Mouse (Mus musculus) adrenal gland (tissue): ENCODE data around the gene Rmdn3.

Experiments used
- intact Hi-C: fragments of 180-260 bp; cut with DNase I; formaldehyde crosslinking; loops from one replicate; pipeline ENCODE4 v1.15.1; 2025

Rmdn3 gene

DNA sequence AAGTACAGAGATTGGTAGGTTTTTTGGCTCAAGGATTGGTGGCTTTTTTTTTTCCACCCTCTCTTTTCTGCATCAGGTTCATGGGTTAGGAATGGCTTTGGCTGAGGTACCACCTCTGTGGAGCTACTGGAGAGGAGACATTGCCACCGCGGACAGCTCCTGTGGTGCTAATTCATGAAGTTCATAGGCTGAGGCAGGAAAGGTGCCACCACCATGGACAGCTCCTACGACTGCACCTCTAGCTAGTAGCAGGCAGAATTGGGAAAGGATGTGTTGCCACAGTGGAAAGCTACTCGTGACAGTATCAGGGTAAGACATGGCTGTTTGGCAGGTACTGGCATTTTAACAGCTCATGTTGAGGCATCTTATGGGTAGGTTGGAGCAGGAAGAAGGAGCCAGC, 48.3 kb downstream of the Rmdn3 start:
- intact Hi-C loops: no loop called here

DNA sequence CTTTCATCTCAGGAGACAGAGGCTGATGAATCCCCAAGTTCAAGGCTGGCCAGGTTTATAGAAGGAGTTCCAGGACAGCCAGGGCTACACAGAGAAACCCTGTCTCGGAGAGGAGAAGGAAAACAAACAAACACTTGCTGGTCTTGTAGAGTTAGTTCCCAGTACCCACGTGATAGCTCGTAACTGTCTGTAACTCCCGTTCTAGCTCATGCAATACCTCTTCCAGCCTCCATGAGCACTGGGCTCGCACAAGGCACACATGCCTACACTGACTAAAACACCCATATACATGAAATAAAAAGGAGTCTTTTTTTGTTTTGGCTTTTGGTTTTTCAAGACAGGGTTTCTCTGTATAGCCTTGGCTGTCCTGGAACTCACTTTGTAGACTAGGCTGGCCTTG, 50.3 kb downstream of the Rmdn3 start:
- intact Hi-C loops: no loop called here

DNA sequence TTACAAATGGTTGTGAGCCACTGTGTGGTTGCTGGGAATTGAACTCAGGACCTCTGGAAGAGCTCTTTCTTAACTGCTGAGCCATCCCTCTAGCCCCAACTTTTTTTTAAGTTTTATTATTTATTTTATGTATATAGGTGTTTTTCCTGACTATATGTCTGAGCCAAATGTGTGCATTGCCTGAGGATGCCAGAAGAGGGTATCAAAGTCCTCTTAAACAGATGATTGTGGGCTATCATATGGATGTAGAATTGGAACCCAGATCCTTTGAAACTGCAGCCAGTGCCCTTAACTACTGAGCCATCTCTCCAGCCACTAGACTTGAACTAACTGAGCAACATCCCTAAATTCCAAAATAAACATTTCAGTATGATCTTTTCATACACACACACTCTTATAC, 55.3 kb downstream of the Rmdn3 start:
- intact Hi-C loops: no loop called here
